Mouse (Mus musculus) hindbrain, embryonic 14.5 days (tissue): ENCODE measurements around the gene Rnf145. TPM values are rescaled to one million over a fixed set of nuclear protein-coding genes. Genes with fewer than 3 reads are reported as not detected.

Experiments used
- ATAC-seq: fragments of 200-750 bp; cut with Nextera tagmentation; 2 replicates; pipeline ENCODE4 v1.8.0; 2017; ENCODE audit warnings: moderate number of reproducible peaks, mild to moderate bottlenecking, moderate TSS enrichment, moderate library complexity; ENCODE audit not compliant: low FRiP score
- DNase-seq: peaks from one replicate; pipeline ENCODE4 v3.0.0-alpha.2; 2015; ENCODE audit warnings: low spot score
- H3K27ac ChIP-seq: fragments of 300-500 bp; sonication (generic); 2 replicates; pipeline ENCODE4 v1.5.1; 2014; ENCODE audit warnings: mild to moderate bottlenecking, moderate library complexity
- H3K27me3 ChIP-seq: fragments of 300-500 bp; sonication (generic); 2 replicates; pipeline ENCODE4 v1.6.1; 2014; ENCODE audit warnings: mild to moderate bottlenecking, low read length, mixed read lengths; ENCODE audit not compliant: control insufficient read depth, insufficient read depth
- H3K36me3 ChIP-seq: fragments of 300-500 bp; sonication (generic); replicated peaks from 2 replicates; pipeline ENCODE4 v1.6.1; 2014; ENCODE audit not compliant: control insufficient read depth, insufficient read depth
- H3K4me1 ChIP-seq: fragments of 300-500 bp; sonication (generic); replicated peaks from 2 replicates; pipeline ENCODE4 v1.6.1; 2014; ENCODE audit warnings: antibody characterized with exemption, low read length, mixed read lengths; ENCODE audit not compliant: control insufficient read depth, insufficient read depth
- H3K4me2 ChIP-seq: fragments of 300-500 bp; sonication (generic); replicated peaks from 2 replicates; pipeline ENCODE4 v1.6.1; 2014; ENCODE audit warnings: mild to moderate bottlenecking, moderate library complexity
- H3K4me3 ChIP-seq: fragments of 300-500 bp; sonication (generic); replicated peaks from 2 replicates; pipeline ENCODE4 v1.5.1; 2014; ENCODE audit warnings: mild to moderate bottlenecking, low read length
- H3K9ac ChIP-seq: fragments of 300-500 bp; sonication (generic); 2 replicates; pipeline ENCODE4 v1.6.1; 2014
- H3K9me3 ChIP-seq: fragments of 300-500 bp; sonication (generic); 2 replicates; pipeline ENCODE4 v1.6.1; 2016; ENCODE audit warnings: low read length; ENCODE audit not compliant: control insufficient read depth
- WGBS: fragments of 180-500 bp; shearing (Covaris S2); extraction: QIAGEN DNeasy Blood & Tissue Kit; methylation state at CpG from one replicate; pipeline ENCODE4 v1.1.7; 2014; 5-methylcytosine and 5-hydroxymethylcytosine counted together
- polyA plus RNA-seq: library from polyadenylated mRNA; unstranded; fragments of >200 nt; fragmentation: Nextera tagmentation; extraction: Ambion mirVana; gene quantifications from 2 replicates; pipeline ENCODE4 v1.2.1, GENCODE M21; 2014

Rnf145 gene
- polyA plus RNA-seq: 134 and 141 TPM in 2 replicates

DNA sequence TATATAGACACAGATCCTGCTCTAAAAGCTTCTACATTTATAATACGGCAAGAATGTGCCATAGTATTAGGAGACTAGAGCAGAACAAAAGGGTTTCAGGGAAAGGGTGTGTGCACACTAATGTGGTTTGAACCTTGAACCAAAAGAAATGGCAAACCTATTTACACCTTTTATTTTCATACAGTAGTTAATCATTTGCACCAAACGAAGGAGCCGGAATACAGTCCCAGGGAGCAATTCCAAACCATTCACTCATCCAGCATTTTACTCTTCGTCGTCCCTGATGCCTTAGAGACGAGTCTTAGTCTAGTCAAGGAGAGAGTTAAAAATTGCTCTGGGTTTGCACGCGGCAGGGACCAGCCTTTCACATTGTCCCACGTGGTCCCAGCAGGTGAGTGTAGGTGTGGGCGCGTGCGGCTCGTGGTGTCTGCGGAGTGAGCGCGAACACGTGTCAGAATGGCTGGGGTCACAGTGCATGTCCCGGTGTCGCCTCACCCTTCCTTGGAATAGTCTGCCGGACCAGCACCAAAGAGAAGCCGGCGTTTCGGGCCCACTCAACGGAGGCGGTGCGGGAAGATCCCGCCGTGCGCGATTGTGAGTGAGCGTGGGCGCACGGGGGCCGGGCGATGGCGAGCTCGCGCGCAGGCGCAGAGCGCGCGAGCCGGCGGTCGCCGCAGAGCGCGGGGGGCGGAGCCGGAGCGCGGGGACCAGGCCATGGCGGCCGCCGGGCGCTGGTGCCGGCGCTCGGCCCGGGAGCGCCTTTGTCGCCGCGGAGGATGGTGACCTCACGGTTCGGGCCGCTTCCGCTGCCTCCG, at the start of gene Rnf145:
Gene Rnf145, plus strand, starts transcription at position 684 of the 815 bp plus-strand sequence.
- Histone ChIP-seq H3K4me1 (peaks cover 31% of the 10 kb centered on the region), H3K4me3 (peak within 1 kb of the TSS; percentile 99), H3K9ac (peak within 1 kb of the TSS; percentile 98), H3K36me3 (no peaks in the 10 kb centered on the region), H3K27ac (peak within 1 kb of the TSS; percentile 97), H3K9me3 (no peaks in the 10 kb centered on the region), H3K4me2 (peak within 1 kb of the TSS; percentile 72), H3K27me3 (no peaks in the 10 kb centered on the region)
- peak; percentile 80 for DNase-seq
- peak; percentile 91 for ATAC-seq
- WGBS: under 1% methylated on average over 64 of the region's 70 CpGs

DNA sequence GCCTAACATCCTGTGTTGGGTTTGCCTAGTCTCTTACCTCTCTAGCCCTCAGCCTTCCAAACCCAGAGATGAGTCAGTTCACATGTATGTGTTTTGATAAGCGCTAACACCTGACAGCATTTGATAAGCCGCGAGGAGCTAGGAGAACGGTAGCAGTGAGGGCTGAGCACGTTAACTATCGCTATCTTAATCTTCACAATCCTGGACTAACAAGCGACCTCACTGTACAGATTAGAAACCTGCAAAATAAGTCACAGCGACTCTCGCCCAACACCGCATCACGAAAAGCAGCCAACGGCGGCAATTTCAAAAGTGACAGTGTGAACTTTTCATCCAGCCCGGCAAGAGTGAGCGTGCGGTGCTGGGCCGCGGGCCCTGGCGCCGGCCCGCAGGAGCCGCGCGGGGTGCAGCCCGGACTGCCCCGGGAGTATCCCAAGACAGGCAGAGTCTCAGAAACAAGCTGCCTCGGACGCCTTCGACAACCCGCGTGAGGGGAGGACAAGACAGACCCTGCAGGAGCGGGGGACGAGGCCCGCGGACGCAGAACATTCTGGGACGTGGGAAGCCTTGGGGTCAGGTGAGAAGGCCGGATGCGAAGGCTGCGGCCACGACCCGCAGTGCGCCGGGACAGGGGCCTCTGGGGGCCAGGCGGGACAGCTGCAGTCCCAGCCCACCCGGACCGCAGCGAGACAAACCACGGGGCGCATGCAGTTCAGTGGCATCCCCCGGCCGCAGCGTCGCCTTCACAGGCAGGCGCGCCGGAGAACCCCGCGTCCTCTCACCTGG, 48.9 kb upstream of the Rnf145 start:
- Histone ChIP-seq H3K9me3 (no peaks in the 10 kb centered on the region), H3K36me3 (peaks cover 16% of the 10 kb centered on the region), H3K4me2 (peak overlapping the region; percentile 95), H3K27ac (peak overlapping the region; percentile 88), H3K4me1 (peaks cover 15% of the 10 kb centered on the region), H3K4me3 (peak overlapping the region; percentile 98), H3K9ac (peak overlapping the region; percentile 93), H3K27me3 (no peaks in the 10 kb centered on the region)
- DNase-seq: no peak
- ATAC-seq: peak; percentile 71
- 1% methylated on average over 59 of the region's 59 CpGs for WGBS

- under 1% methylated on average over 54 of the region's 54 CpGs for WGBS
- peak within 1 kb of the TSS; percentile 93 for H3K9ac ChIP-seq
- no peaks in the 10 kb centered on the region for H3K9me3 ChIP-seq
- DNase-seq (peak; percentile 91), ATAC-seq (peak; percentile 96)
- H3K27me3 ChIP-seq: no peaks in the 10 kb centered on the region
- peak within 1 kb of the TSS; percentile 98 for H3K4me3 ChIP-seq
- H3K4me2 ChIP-seq: peak within 1 kb of the TSS; percentile 95
- H3K36me3 ChIP-seq: peaks cover 7% of the 10 kb centered on the region; the same call in 1 of the 2 replicates
- H3K27ac ChIP-seq: peak within 1 kb of the TSS; percentile 88
- H3K4me1 ChIP-seq: peaks cover 15% of the 10 kb centered on the region
These were observed 48.1 kb upstream of the Rnf145 start, which contains the start of gene Ublcp1 for GRCm38 (mm10) chr11:44470432-44471336. TSS of gene Ublcp1 (minus strand) at chr11:44470498.

GRCm38 (mm10) chr11:44471337-44471995, 47.3 kb upstream of the Rnf145 start:
- DNase-seq: peak; percentile 36
- H3K9ac ChIP-seq: peak overlapping the region; percentile 93

DNA sequence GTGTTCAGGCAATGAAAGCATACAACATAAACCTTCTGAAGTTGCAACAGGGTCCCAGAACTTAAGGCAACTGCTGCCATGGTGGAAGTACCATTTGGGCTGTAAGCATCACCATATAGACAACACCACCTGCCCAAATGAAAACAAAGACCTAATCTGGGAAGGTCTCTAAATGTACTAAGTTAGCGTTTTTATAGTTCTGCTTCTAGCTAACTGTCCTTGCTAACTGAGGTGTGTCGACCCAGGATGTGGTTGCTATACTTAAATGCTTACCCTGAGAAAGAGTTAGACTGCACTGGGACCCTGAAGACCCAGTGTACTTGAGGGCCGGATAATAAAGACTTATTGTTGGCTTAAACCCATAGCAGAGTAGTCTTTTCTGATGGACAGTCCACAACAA, 43.3 kb upstream of the Rnf145 start:
- WGBS: 83% methylated on average over 3 of the region's 3 CpGs
- no peaks in the 10 kb centered on the region for H3K9me3 ChIP-seq
- ATAC-seq (no peak), DNase-seq (no peak)
- no peak overlapping the region for H3K9ac ChIP-seq
- no peaks in the 10 kb centered on the region for H3K27me3 ChIP-seq
- H3K4me2 ChIP-seq: no peak overlapping the region
- no peak overlapping the region for H3K4me3 ChIP-seq
- peaks cover 7% of the 10 kb centered on the region for H3K4me1 ChIP-seq
- no peak overlapping the region for H3K27ac ChIP-seq
- no peaks in the 10 kb centered on the region for H3K36me3 ChIP-seq

More at GRCm38 (mm10) chr11:44471337-44471995, 47.3 kb upstream of the Rnf145 start:
- no peak for ATAC-seq
- Histone ChIP-seq H3K4me3 (peak overlapping the region; percentile 98), H3K9me3 (no peaks in the 10 kb centered on the region), H3K4me1 (peaks cover 15% of the 10 kb centered on the region), H3K4me2 (peak overlapping the region; percentile 95), H3K27me3 (no peaks in the 10 kb centered on the region), H3K36me3 (no peaks in the 10 kb centered on the region), H3K27ac (peak overlapping the region; percentile 88; the same call in 1 of the 2 replicates)
- 20% methylated on average over 4 of the region's 4 CpGs for WGBS

GRCm38 (mm10) chr11:44476445-44476844, 42.3 kb upstream of the Rnf145 start:
- no peaks in the 10 kb centered on the region for H3K36me3 ChIP-seq
- no peak overlapping the region for H3K27ac ChIP-seq
- no peak overlapping the region for H3K9ac ChIP-seq
- H3K9me3 ChIP-seq: no peaks in the 10 kb centered on the region
- H3K4me2 ChIP-seq: no peak overlapping the region
- peaks cover 4% of the 10 kb centered on the region for H3K4me1 ChIP-seq
- no peak for ATAC-seq
- DNase-seq: no peak
- 83% methylated on average over 2 of the region's 2 CpGs for WGBS
- H3K4me3 ChIP-seq: no peak overlapping the region
- H3K27me3 ChIP-seq: no peaks in the 10 kb centered on the region

GRCm38 (mm10) chr11:44478382-44478781, 40.4 kb upstream of the Rnf145 start:
- Histone ChIP-seq H3K27me3 (no peaks in the 10 kb centered on the region), H3K27ac (no peak overlapping the region), H3K4me2 (no peak overlapping the region), H3K36me3 (no peaks in the 10 kb centered on the region), H3K4me1 (no peaks in the 10 kb centered on the region), H3K9ac (no peak overlapping the region), H3K4me3 (no peak overlapping the region), H3K9me3 (no peaks in the 10 kb centered on the region)
- ATAC-seq: no peak
- 89% methylated on average over 4 of the region's 4 CpGs for WGBS
- no peak for DNase-seq

DNA sequence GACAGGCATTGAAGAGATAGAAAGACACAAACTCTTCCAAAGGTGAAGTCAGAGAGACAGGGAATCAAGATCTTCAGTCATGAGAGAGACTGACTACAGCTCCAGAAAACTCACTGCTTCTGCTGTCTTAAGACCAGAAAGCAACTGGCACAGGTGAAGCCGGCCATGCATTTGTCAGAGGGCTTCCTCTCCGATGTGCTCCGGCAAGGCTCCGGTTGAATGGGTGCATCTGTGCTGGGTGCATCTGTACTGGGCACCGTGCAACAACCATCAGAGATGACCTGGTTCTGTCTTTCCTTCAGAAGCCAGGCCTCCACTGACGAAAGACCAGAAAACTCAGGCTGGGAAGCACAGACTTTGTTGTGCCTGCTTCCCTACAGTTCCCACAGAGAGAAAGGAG, 38.5 kb upstream of the Rnf145 start:
- no peaks in the 10 kb centered on the region for H3K9me3 ChIP-seq
- DNase-seq: no peak
- H3K36me3 ChIP-seq: no peaks in the 10 kb centered on the region
- H3K9ac ChIP-seq: no peak overlapping the region
- no peak for ATAC-seq
- H3K4me1 ChIP-seq: no peaks in the 10 kb centered on the region
- H3K27ac ChIP-seq: no peak overlapping the region
- no peak overlapping the region for H3K4me2 ChIP-seq
- no peak overlapping the region for H3K4me3 ChIP-seq
- no peaks in the 10 kb centered on the region for H3K27me3 ChIP-seq
- 91% methylated on average over 6 of the region's 6 CpGs for WGBS
